Mouse (Mus musculus): ENCODE data around the gene Efl1. TPM values are rescaled to one million over a fixed set of nuclear protein-coding genes. Genes with fewer than 3 reads are reported as not detected.

Gene Efl1
- polyA plus RNA-seq, 1 experiment = 5.8 TPM

DNA sequence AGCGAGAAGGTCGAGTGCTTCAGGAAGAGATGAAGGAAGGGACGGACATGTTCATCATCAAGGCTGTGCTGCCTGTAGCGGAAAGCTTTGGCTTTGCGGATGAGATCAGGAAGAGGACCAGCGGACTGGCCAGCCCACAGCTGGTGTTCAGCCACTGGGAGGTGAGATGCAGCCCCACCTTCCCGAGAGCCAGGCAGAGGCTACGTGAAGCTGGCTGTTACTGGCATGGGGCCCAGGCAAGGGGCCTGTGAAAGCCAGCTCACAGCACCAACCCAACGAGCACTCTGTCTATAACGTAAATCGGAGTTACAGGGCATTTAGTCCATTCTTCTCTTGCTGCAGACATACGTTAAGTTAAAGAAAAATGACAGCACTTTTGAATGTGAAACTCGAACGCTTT lies 124.1 kb downstream of the Efl1 start:
- no peaks in the 10 kb centered on the region for H3K4me1 ChIP-seq (ENCODE audit: control insufficient read depth, insufficient read depth, low read length)
- 69% methylated on average over 14 of the region's 14 CpGs for WGBS
- no peak overlapping the region for H3K4me3 ChIP-seq (ENCODE audit: insufficient read depth, low read depth, low read length)
- H3K27me3 ChIP-seq (replicated peaks; ENCODE audit: control insufficient read depth, insufficient read depth, low read length) = no peaks in the 10 kb centered on the region
- no peak for DNase-seq
- no peak for TF ChIP-seq CTCF (conservative IDR thresholded peaks at IDR 0.05; ENCODE audit: insufficient read depth, insufficient read length, low read depth, low read length)
- TF ChIP-seq POLR2A (IDR thresholded peaks at IDR 0.05; ENCODE audit: low read depth, low read length) = no peak
- H3K27ac ChIP-seq (ENCODE audit: insufficient read depth, low read depth, low read length) = no peak overlapping the region
- no peaks in the 10 kb centered on the region for H3K36me3 ChIP-seq (ENCODE audit: control insufficient read depth, insufficient read depth, low read length)

DNA sequence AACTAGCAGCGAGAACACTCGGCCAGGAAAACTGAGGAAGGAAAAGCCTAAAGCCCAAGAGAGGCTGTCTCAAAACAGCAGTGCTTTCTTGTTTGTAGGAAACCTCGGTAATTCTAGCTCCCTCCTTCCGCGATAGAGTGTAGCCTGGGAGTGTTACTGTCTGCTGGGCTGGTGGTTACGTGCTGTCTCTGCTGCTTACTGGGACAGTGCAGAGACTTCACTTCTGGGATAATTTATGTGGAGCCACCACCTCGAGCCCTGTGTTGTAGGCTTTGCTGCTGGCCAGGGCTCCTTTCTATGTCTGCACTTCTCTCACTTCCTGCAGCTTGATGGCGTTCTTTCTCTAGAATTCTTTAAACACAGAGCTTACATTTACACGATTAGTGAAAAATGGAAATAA lies 124.7 kb downstream of the Efl1 start:
- whole genome bisulfite sequencing = 52% methylated on average over 9 of the region's 9 CpGs
- DNase-seq = no peak
- Histone ChIP-seq H3K4me1 (ENCODE audit: control insufficient read depth, insufficient read depth, low read length) (no peaks in the 10 kb centered on the region), H3K27me3 (replicated peaks; ENCODE audit: control insufficient read depth, insufficient read depth, low read length) (no peaks in the 10 kb centered on the region), H3K27ac (ENCODE audit: insufficient read depth, low read depth, low read length) (no peak overlapping the region), H3K36me3 (ENCODE audit: control insufficient read depth, insufficient read depth, low read length) (no peaks in the 10 kb centered on the region), H3K4me3 (ENCODE audit: insufficient read depth, low read depth, low read length) (no peak overlapping the region)
- TF ChIP-seq POLR2A (IDR thresholded peaks at IDR 0.05; ENCODE audit: low read depth, low read length) = no peak
- TF ChIP-seq CTCF (conservative IDR thresholded peaks at IDR 0.05; ENCODE audit: insufficient read depth, insufficient read length, low read depth, low read length) = no peak

GRCm38 (mm10) chr7:82773884-82774283 lies 125.5 kb downstream of the Efl1 start:
- Histone ChIP-seq H3K4me1 (ENCODE audit: control insufficient read depth, insufficient read depth, low read length) (no peaks in the 10 kb centered on the region), H3K36me3 (ENCODE audit: control insufficient read depth, insufficient read depth, low read length) (no peaks in the 10 kb centered on the region), H3K27me3 (replicated peaks; ENCODE audit: control insufficient read depth, insufficient read depth, low read length) (no peaks in the 10 kb centered on the region), H3K4me3 (ENCODE audit: insufficient read depth, low read depth, low read length) (no peak overlapping the region), H3K27ac (ENCODE audit: insufficient read depth, low read depth, low read length) (no peak overlapping the region)
- 79% methylated on average over 6 of the region's 6 CpGs for WGBS
- TF ChIP-seq CTCF (conservative IDR thresholded peaks at IDR 0.05; ENCODE audit: insufficient read depth, insufficient read length, low read depth, low read length) (no peak), POLR2A (IDR thresholded peaks at IDR 0.05; ENCODE audit: low read depth, low read length) (no peak)
- no peak for DNase-seq

GRCm38 (mm10) chr7:82775090-82775489 lies 126.7 kb downstream of the Efl1 start:
- no peak overlapping the region for H3K4me3 ChIP-seq (ENCODE audit: insufficient read depth, low read depth, low read length)
- H3K36me3 ChIP-seq (ENCODE audit: control insufficient read depth, insufficient read depth, low read length) = no peaks in the 10 kb centered on the region
- TF ChIP-seq CTCF (conservative IDR thresholded peaks at IDR 0.05; ENCODE audit: insufficient read depth, insufficient read length, low read depth, low read length) (no peak), POLR2A (IDR thresholded peaks at IDR 0.05; ENCODE audit: low read depth, low read length) (no peak)
- no peaks in the 10 kb centered on the region for H3K4me1 ChIP-seq (ENCODE audit: control insufficient read depth, insufficient read depth, low read length)
- H3K27ac ChIP-seq (ENCODE audit: insufficient read depth, low read depth, low read length) = no peak overlapping the region
- 93% methylated on average over 3 of the region's 3 CpGs for WGBS
- no peaks in the 10 kb centered on the region for H3K27me3 ChIP-seq (replicated peaks; ENCODE audit: control insufficient read depth, insufficient read depth, low read length)
- no peak for DNase-seq

GRCm38 (mm10) chr7:82783071-82783470 lies 134.7 kb downstream of the Efl1 start:
- Histone ChIP-seq H3K27me3 (replicated peaks; ENCODE audit: control insufficient read depth, insufficient read depth, low read length) (no peaks in the 10 kb centered on the region), H3K36me3 (ENCODE audit: control insufficient read depth, insufficient read depth, low read length) (no peaks in the 10 kb centered on the region), H3K4me1 (ENCODE audit: control insufficient read depth, insufficient read depth, low read length) (no peaks in the 10 kb centered on the region; the same call in 1 of the 2 replicates), H3K27ac (ENCODE audit: insufficient read depth, low read depth, low read length) (no peak overlapping the region), H3K4me3 (ENCODE audit: insufficient read depth, low read depth, low read length) (no peak overlapping the region)
- peak; percentile 43 for DNase-seq
- 61% methylated on average over 2 of the region's 2 CpGs for WGBS
- TF ChIP-seq POLR2A (IDR thresholded peaks at IDR 0.05; ENCODE audit: low read depth, low read length) (no peak), CTCF (conservative IDR thresholded peaks at IDR 0.05; ENCODE audit: insufficient read depth, insufficient read length, low read depth, low read length) (no peak)

DNA sequence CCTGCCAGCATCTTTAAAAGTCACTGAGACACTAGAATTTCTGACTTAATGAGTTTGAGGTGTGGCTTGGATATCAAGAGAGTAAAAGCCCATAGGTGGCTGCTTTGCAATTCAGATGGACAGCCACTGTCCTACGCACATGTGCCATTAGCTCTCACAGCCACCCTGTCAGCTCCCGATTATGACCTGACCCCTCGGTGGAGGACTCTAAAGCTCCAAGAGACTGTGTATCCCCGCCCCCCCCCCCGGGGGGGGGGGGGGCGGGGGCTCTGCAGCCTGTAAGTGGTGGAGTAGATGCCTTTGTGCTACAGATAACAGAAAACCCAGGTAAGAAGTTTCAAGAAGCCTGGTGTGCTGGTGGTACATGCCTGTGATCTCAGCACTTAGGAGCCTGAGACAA lies 135.3 kb downstream of the Efl1 start:
- Histone ChIP-seq H3K36me3 (ENCODE audit: control insufficient read depth, insufficient read depth, low read length) (no peaks in the 10 kb centered on the region), H3K4me3 (ENCODE audit: insufficient read depth, low read depth, low read length) (no peak overlapping the region), H3K27me3 (replicated peaks; ENCODE audit: control insufficient read depth, insufficient read depth, low read length) (no peaks in the 10 kb centered on the region), H3K4me1 (ENCODE audit: control insufficient read depth, insufficient read depth, low read length) (no peaks in the 10 kb centered on the region; the same call in 1 of the 2 replicates), H3K27ac (ENCODE audit: insufficient read depth, low read depth, low read length) (no peak overlapping the region)
- 42% methylated on average over 5 of the region's 6 CpGs for WGBS
- TF ChIP-seq POLR2A (IDR thresholded peaks at IDR 0.05; ENCODE audit: low read depth, low read length) (no peak), CTCF (conservative IDR thresholded peaks at IDR 0.05; ENCODE audit: insufficient read depth, insufficient read length, low read depth, low read length) (no peak)
- no peak for DNase-seq

- DNase-seq = peak; percentile 24
- TF ChIP-seq CTCF (conservative IDR thresholded peaks at IDR 0.05; ENCODE audit: insufficient read depth, insufficient read length, low read depth, low read length) (no peak), POLR2A (IDR thresholded peaks at IDR 0.05; ENCODE audit: low read depth, low read length) (no peak)
- Histone ChIP-seq H3K4me3 (ENCODE audit: insufficient read depth, low read depth, low read length) (no peak overlapping the region), H3K27ac (ENCODE audit: insufficient read depth, low read depth, low read length) (no peak overlapping the region), H3K36me3 (ENCODE audit: control insufficient read depth, insufficient read depth, low read length) (no peaks in the 10 kb centered on the region), H3K4me1 (ENCODE audit: control insufficient read depth, insufficient read depth, low read length) (no peaks in the 10 kb centered on the region; the same call in 1 of the 2 replicates), H3K27me3 (replicated peaks; ENCODE audit: control insufficient read depth, insufficient read depth, low read length) (no peaks in the 10 kb centered on the region)
- 54% methylated on average over 6 of the region's 6 CpGs for WGBS
Observed at GRCm38 (mm10) chr7:82785335-82785934, 137.0 kb downstream of the Efl1 start.
